Mouse (Mus musculus) kidney, adult 2 months (tissue): ENCODE results near the gene Gm6676. TPM values are rescaled to one million over a fixed set of nuclear protein-coding genes. Genes with fewer than 3 reads are reported as not detected.
"Not testable (repeated sequence)": the region's sequence is repeated elsewhere in the genome, so short reads cannot be mapped to it uniquely, and the experiment has no call there.

Experiments used
- DNase-seq: peaks from one replicate; pipeline ENCODE4 v3.0.0; 2021
- H3K27ac ChIP-seq: fragments of 200-500 bp; 2 replicates; pipeline ENCODE4 v1.5.1; 2012; ENCODE audit warnings: low read depth, low read length, control low read depth, inconsistent platforms; ENCODE audit not compliant: insufficient read depth
- H3K27me3 ChIP-seq: fragments of 200-500 bp; replicated peaks from 2 replicates; pipeline ENCODE4 v1.6.1; 2012; ENCODE audit warnings: mild to moderate bottlenecking, moderate library complexity, low read length, inconsistent platforms; ENCODE audit not compliant: control insufficient read depth, insufficient read depth
- H3K36me3 ChIP-seq: fragments of 200-500 bp; 2 replicates; pipeline ENCODE4 v1.6.1; 2012; ENCODE audit warnings: mild to moderate bottlenecking, moderate library complexity, low read length, inconsistent platforms; ENCODE audit not compliant: control insufficient read depth, insufficient read depth
- H3K4me1 ChIP-seq: fragments of 200-500 bp; 2 replicates; pipeline ENCODE4 v1.6.1; 2011; ENCODE audit warnings: low read length; ENCODE audit not compliant: control insufficient read depth, insufficient read depth
- H3K4me3 ChIP-seq: fragments of 200-500 bp; 2 replicates; pipeline ENCODE4 v1.5.1; 2011; ENCODE audit warnings: mild to moderate bottlenecking, low read depth, low read length, control low read depth; ENCODE audit not compliant: insufficient read depth
- WGBS: fragments of 180-500 bp; shearing (Covaris S2); methylation state at CpG from one replicate; pipeline ENCODE4 v1.1.7; 2018; 5-methylcytosine and 5-hydroxymethylcytosine counted together
- polyA plus RNA-seq: library from polyadenylated mRNA; depleted of rRNA; stranded (reverse); fragments of >200 nt; gene quantifications from 2 replicates; pipeline ENCODE4 v1.2.3, GENCODE M21; 2012; rRNA removed

Gm6676 gene
- polyA plus RNA-seq = not detected in 2 replicates

- H3K4me3 ChIP-seq, H3K36me3 ChIP-seq, DNase-seq, H3K4me1 ChIP-seq, H3K27ac ChIP-seq, H3K27me3 ChIP-seq: not testable (repeated sequence)
- WGBS = no CpG with 5 or more reads among the region's 2 CpGs
Observed at GRCm38 (mm10) chr14:7125312-7125711, at the start of gene Gm6676. Gm6676 (minus strand) TSS chr14:7125412.

- not testable (repeated sequence) for H3K4me3 ChIP-seq, H3K27ac ChIP-seq, DNase-seq, H3K36me3 ChIP-seq, H3K27me3 ChIP-seq, H3K4me1 ChIP-seq
- no CpG with 5 or more reads among the region's 37 CpGs for WGBS
Observed at GRCm38 (mm10) chr14:7174483-7174971, 49.3 kb upstream of the Gm6676 start, which contains the start of gene Gm3512. Gm3512 (minus strand) TSS chr14:7174533.

GRCm38 (mm10) chr14:7105124-7105802, 19.9 kb downstream of the Gm6676 start:
- not testable (repeated sequence) for H3K36me3 ChIP-seq, H3K4me3 ChIP-seq, H3K4me1 ChIP-seq, H3K27ac ChIP-seq, H3K27me3 ChIP-seq, DNase-seq
- under 1% methylated on average over 14 of the region's 54 CpGs for WGBS

- H3K36me3 ChIP-seq, H3K27me3 ChIP-seq, H3K4me3 ChIP-seq, DNase-seq, H3K4me1 ChIP-seq, H3K27ac ChIP-seq: not testable (repeated sequence)
- 86% methylated on average over 1 of the region's 3 CpGs for WGBS
Observed at GRCm38 (mm10) chr14:7100521-7100920, 24.7 kb downstream of the Gm6676 start, which contains the start of gene Gm3696. Gm3696 (minus strand) TSS chr14:7100621.

Other genes with a start within 250 kb of the Gm6676 start
- gene Gm3667, start 235.4 kb downstream of the Gm6676 start, polyA plus RNA-seq = not detected in 2 replicates
- not detected in 2 replicates for gene Gm6356, start 151.6 kb downstream of the Gm6676 start, polyA plus RNA-seq
- gene Gm10406, start 98.0 kb downstream of the Gm6676 start, polyA plus RNA-seq = not detected in 2 replicates
- not detected in 2 replicates for gene Gm3685, start 80.4 kb downstream of the Gm6676 start, polyA plus RNA-seq
- gene Gm3696, start 24.8 kb downstream of the Gm6676 start, polyA plus RNA-seq = not detected in 2 replicates
- 0.14 TPM in 1 of 2 replicates, not detected in the other for gene Gm3512, start 49.1 kb upstream of the Gm6676 start, polyA plus RNA-seq
- not detected in 2 replicates for gene Gm16434, start 69.1 kb upstream of the Gm6676 start, polyA plus RNA-seq
- gene Gm3727, start 139.3 kb upstream of the Gm6676 start, polyA plus RNA-seq = not detected in 2 replicates
- gene Gm3739, start 189.6 kb upstream of the Gm6676 start, polyA plus RNA-seq = not detected in 2 replicates
- gene Gm5797, start 207.0 kb upstream of the Gm6676 start, polyA plus RNA-seq = not detected in 2 replicates
- not detected in 2 replicates for gene Gm8374, start 239.7 kb upstream of the Gm6676 start, polyA plus RNA-seq